Mouse (Mus musculus): ENCODE results near the gene H2-K1. TPM values are rescaled to one million over a fixed set of nuclear protein-coding genes. Genes with fewer than 3 reads are reported as not detected.
A peak's percentile ranks its signal among the peaks of the same experiment; 100 is the strongest.

H2-K1 gene
- total RNA-seq, 1 experiment: 69.5 TPM

DNA sequence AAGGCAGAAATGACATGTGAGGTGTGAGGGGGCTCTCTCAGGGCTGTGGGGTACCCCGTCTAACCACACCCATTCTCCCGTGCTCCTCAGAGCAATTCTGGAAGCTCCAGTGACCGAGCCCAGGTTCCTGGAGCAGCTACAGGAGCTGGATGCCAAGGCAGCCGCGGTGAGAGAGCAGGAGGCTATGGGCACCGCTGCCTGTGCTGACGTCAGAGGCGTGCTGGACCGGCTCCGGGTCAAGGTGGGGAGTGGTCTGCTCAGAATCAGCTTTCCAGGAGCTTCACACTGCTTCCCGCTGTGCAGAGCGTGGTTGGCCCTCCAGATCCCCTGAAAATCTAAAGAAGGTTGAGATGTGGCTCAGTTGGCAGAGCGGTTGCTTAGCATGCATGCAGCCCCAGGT lies 41.0 kb downstream of the H2-K1 start:
- Histone ChIP-seq H3K9ac (ENCODE audit: insufficient read depth, low read depth, low read length, poor library complexity, severe bottlenecking) (no peak overlapping the region), H3K4me3 (ENCODE audit: insufficient read depth in 1 of 2, low read depth in 1 of 2, low read length in 2 of 2, poor library complexity in 1 of 2, severe bottlenecking in 1 of 2) (no peak overlapping the region), H3K4me1 (ENCODE audit: control insufficient read depth in 2 of 2, insufficient read depth in 2 of 2, low read length in 2 of 2, poor library complexity in 1 of 2) (peaks cover 0 to under 1% of the 10 kb centered on the region in 2 experiments; a peak in 1 of 4 replicates), H3K9me3 (ENCODE audit: control insufficient read depth, insufficient read depth, low read depth, low read length) (no peaks in the 10 kb centered on the region), H3K27ac (ENCODE audit: insufficient read depth, low read depth, low read length, poor library complexity, severe bottlenecking) (no peak overlapping the region), H3K36me3 (ENCODE audit: control insufficient read depth, insufficient read depth, low read length, poor library complexity, severe bottlenecking) (peaks cover 40% of the 10 kb centered on the region)
- DNase-seq (ENCODE audit: low read depth, low spot score): no peak
- in situ Hi-C loops (cut with MboI; ENCODE audit: low sequenced_read_pairs in 2 of 2, unreplicated experiment in 2 of 2): no loop called here
- no peak for TF ChIP-seq MAFK (IDR thresholded peaks at IDR 0.05; ENCODE audit: insufficient read depth, low read depth, low read length)
- TF ChIP-seq CHD2 (IDR thresholded peaks at IDR 0.05; ENCODE audit: low read depth, low read length): no peak
- TF ChIP-seq ZC3H11A (IDR thresholded peaks at IDR 0.05; ENCODE audit: borderline replicate concordance, low read depth, low read length): no peak
- no peak for TF ChIP-seq HCFC1 (IDR thresholded peaks at IDR 0.05; ENCODE audit: borderline replicate concordance, insufficient read depth, low read length)
- no peak for TF ChIP-seq ZNF384 (IDR thresholded peaks at IDR 0.05; ENCODE audit: low read depth, low read length)

DNA sequence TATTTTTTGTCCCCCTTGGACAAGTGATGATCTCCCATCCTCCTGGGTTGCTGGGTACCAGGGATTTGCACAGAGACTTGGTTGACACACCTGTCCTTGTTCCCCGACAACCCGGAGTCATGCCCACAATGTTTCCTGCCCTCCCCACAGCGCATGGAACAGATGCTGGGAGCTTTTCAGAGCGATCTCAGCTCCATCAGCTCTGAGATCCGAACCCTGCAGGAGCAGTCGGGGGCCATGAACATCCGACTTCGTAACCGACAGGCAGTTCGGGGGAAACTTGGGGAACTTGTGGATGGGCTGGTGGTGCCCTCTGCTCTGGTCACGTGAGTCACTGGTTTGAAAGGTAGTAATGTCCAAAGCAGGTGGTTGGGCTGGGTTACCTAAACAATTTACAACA lies 41.7 kb downstream of the H2-K1 start:
- Histone ChIP-seq H3K27ac (ENCODE audit: insufficient read depth, low read depth, low read length, poor library complexity, severe bottlenecking) (no peak overlapping the region), H3K36me3 (ENCODE audit: control insufficient read depth, insufficient read depth, low read length, poor library complexity, severe bottlenecking) (peaks cover 46% of the 10 kb centered on the region), H3K9ac (ENCODE audit: insufficient read depth, low read depth, low read length, poor library complexity, severe bottlenecking) (no peak overlapping the region), H3K4me3 (ENCODE audit: insufficient read depth in 1 of 2, low read depth in 1 of 2, low read length in 2 of 2, poor library complexity in 1 of 2, severe bottlenecking in 1 of 2) (no peak overlapping the region), H3K4me1 (ENCODE audit: control insufficient read depth in 2 of 2, insufficient read depth in 2 of 2, low read length in 2 of 2, poor library complexity in 1 of 2) (peaks cover 0 to 1% of the 10 kb centered on the region in 2 experiments; a peak in 1 of 4 replicates), H3K9me3 (ENCODE audit: control insufficient read depth, insufficient read depth, low read depth, low read length) (no peaks in the 10 kb centered on the region)
- in situ Hi-C loops (cut with MboI; ENCODE audit: low sequenced_read_pairs in 2 of 2, unreplicated experiment in 2 of 2): no loop called here
- DNase-seq (ENCODE audit: low read depth, low spot score): no peak
- no peak for TF ChIP-seq ZC3H11A (IDR thresholded peaks at IDR 0.05; ENCODE audit: borderline replicate concordance, low read depth, low read length)
- TF ChIP-seq CHD2 (IDR thresholded peaks at IDR 0.05; ENCODE audit: low read depth, low read length): no peak
- TF ChIP-seq MAFK (IDR thresholded peaks at IDR 0.05; ENCODE audit: insufficient read depth, low read depth, low read length): no peak
- TF ChIP-seq HCFC1 (IDR thresholded peaks at IDR 0.05; ENCODE audit: borderline replicate concordance, insufficient read depth, low read length): no peak
- no peak for TF ChIP-seq ZNF384 (IDR thresholded peaks at IDR 0.05; ENCODE audit: low read depth, low read length)

DNA sequence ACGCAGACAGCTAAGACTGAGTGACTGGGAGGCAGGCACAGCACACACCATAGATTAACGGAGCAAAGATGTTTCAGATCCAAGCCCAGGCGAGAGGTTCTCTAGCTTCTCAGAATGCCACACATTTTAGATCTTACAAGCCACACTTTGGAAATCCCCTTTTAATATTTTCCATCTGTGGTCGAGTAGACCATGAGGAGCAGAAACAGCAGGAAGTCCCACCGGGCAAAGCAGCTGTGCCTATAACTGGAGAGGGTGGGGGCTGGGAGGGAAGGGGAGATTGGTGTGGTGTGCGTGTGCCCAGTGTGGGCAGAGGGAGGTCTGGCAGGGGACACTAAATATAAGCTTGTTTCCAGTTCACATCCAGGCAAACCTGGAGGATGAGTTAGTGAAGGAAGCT lies 42.7 kb downstream of the H2-K1 start:
- Histone ChIP-seq H3K36me3 (ENCODE audit: control insufficient read depth, insufficient read depth, low read length, poor library complexity, severe bottlenecking) (peaks cover 49% of the 10 kb centered on the region), H3K9ac (ENCODE audit: insufficient read depth, low read depth, low read length, poor library complexity, severe bottlenecking) (no peak overlapping the region)

DNA sequence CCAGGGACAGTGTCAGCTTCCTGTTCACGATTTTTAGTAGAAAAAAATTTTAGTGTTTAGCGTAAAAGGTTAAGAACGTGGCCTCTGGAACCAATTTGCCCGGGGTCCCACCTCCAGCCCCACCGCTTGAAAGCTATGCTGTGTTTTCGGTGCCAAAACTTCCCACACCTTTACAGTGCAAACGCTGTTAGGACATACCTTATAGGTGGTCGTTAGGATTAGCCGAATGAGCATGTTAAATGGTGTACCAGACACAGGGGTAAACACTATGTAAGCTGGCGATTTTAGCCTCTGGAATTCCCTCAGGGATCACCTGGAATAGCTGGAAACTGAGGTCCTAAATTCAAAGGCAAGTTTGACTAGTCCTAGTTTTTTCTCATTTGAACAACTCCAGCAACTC lies 43.8 kb downstream of the H2-K1 start:
- DNase-seq (ENCODE audit: low read depth, low spot score): no peak
- Histone ChIP-seq H3K9me3 (ENCODE audit: control insufficient read depth, insufficient read depth, low read depth, low read length) (no peaks in the 10 kb centered on the region), H3K36me3 (ENCODE audit: control insufficient read depth, insufficient read depth, low read length, poor library complexity, severe bottlenecking) (peaks cover 47% of the 10 kb centered on the region), H3K27ac (ENCODE audit: insufficient read depth, low read depth, low read length, poor library complexity, severe bottlenecking) (no peak overlapping the region), H3K4me1 (ENCODE audit: control insufficient read depth in 2 of 2, insufficient read depth in 2 of 2, low read length in 2 of 2, poor library complexity in 1 of 2) (peaks cover 0 to 1% of the 10 kb centered on the region in 2 experiments; a peak in 1 of 4 replicates), H3K9ac (ENCODE audit: insufficient read depth, low read depth, low read length, poor library complexity, severe bottlenecking) (peak overlapping the region; percentile 95), H3K4me3 (ENCODE audit: insufficient read depth in 1 of 2, low read depth in 1 of 2, low read length in 2 of 2, poor library complexity in 1 of 2, severe bottlenecking in 1 of 2) (peak overlapping the region; percentile 90 to 91)
- TF ChIP-seq ZNF384 (IDR thresholded peaks at IDR 0.05; ENCODE audit: low read depth, low read length): no peak
- in situ Hi-C loops (cut with MboI; ENCODE audit: low sequenced_read_pairs in 2 of 2, unreplicated experiment in 2 of 2): no loop called here

More for the DNA sequence above, 42.7 kb downstream of the H2-K1 start:
- no peak for DNase-seq (ENCODE audit: low read depth, low spot score)
- Histone ChIP-seq H3K4me1 (ENCODE audit: control insufficient read depth in 2 of 2, insufficient read depth in 2 of 2, low read length in 2 of 2, poor library complexity in 1 of 2) (peaks cover 0 to 1% of the 10 kb centered on the region in 2 experiments; a peak in 1 of 4 replicates), H3K27ac (ENCODE audit: insufficient read depth, low read depth, low read length, poor library complexity, severe bottlenecking) (no peak overlapping the region), H3K4me3 (ENCODE audit: insufficient read depth in 1 of 2, low read depth in 1 of 2, low read length in 2 of 2, poor library complexity in 1 of 2, severe bottlenecking in 1 of 2) (no peak overlapping the region), H3K9me3 (ENCODE audit: control insufficient read depth, insufficient read depth, low read depth, low read length) (no peaks in the 10 kb centered on the region)
- in situ Hi-C loops (cut with MboI; ENCODE audit: low sequenced_read_pairs in 2 of 2, unreplicated experiment in 2 of 2): no loop called here
- TF ChIP-seq ZNF384 (IDR thresholded peaks at IDR 0.05; ENCODE audit: low read depth, low read length): no peak
- TF ChIP-seq HCFC1 (IDR thresholded peaks at IDR 0.05; ENCODE audit: borderline replicate concordance, insufficient read depth, low read length): no peak
- TF ChIP-seq ZC3H11A (IDR thresholded peaks at IDR 0.05; ENCODE audit: borderline replicate concordance, low read depth, low read length): no peak
- TF ChIP-seq CHD2 (IDR thresholded peaks at IDR 0.05; ENCODE audit: low read depth, low read length): no peak
- TF ChIP-seq MAFK (IDR thresholded peaks at IDR 0.05; ENCODE audit: insufficient read depth, low read depth, low read length): no peak

Data from ES-E14 (cell line).